In genomic region chr7:34630211-34631085, GRCm38 (mm10) we compare ENCODE assay signal across 8 mouse cellular contexts. TPM values are rescaled to one million over a fixed set of nuclear protein-coding genes. Genes with fewer than 3 reads are reported as not detected.
DNase-seq lines count a peak whose midpoint lies in the region; ATAC-seq and TF ChIP-seq lines count a peak whose summit lies in the region.

No protein-coding gene starts in this region.

- TF ChIP-seq CTCF in C2C12 (IDR thresholded peaks at IDR 0.05; ENCODE audit: control insufficient read depth, insufficient read depth, insufficient read length), result peak; percentile 63
- peak; percentile 54 for TF ChIP-seq CTCF in lung, embryonic 14.5 days (IDR thresholded peaks at IDR 0.05; ENCODE audit: low read depth)

- H3K27me3 ChIP-seq in C2C12 (ENCODE audit: control insufficient read depth, insufficient read depth, insufficient read length), result no peaks in the 10 kb centered on the region
- no peaks in the 10 kb centered on the region for H3K27me3 ChIP-seq in forebrain, embryonic 13.5 days
- no peaks in the 10 kb centered on the region for H3K27me3 ChIP-seq in lung, embryonic 14.5 days (ENCODE audit: insufficient read depth, low read length)
- H3K27me3 ChIP-seq in neural tube, embryonic 15.5 days (replicated peaks), result no peaks in the 10 kb centered on the region

- peak overlapping the region; percentile 6 for H3ac ChIP-seq in C2C12 (ENCODE audit: control insufficient read depth, insufficient read length, low read depth)

- peak overlapping the region; percentile 64 for H3K4me2 ChIP-seq in forebrain, embryonic 13.5 days
- peak overlapping the region; percentile 82 for H3K4me2 ChIP-seq in lung, embryonic 14.5 days
- H3K4me2 ChIP-seq in neural tube, embryonic 15.5 days, result peak overlapping the region; percentile 62

- intact Hi-C loops in heart, postnatal 25 days (cut with DNase I), result no loop called here

- no peaks in the 10 kb centered on the region for H3K79me2 ChIP-seq in C2C12 (ENCODE audit: control insufficient read depth, insufficient read depth)

- peaks cover 16% of the 10 kb centered on the region for H3K4me1 ChIP-seq in forebrain, embryonic 13.5 days
- H3K4me1 ChIP-seq in lung, embryonic 14.5 days (ENCODE audit: insufficient read depth), result peaks cover 3% of the 10 kb centered on the region; the same call in 1 of the 2 replicates
- peaks cover 17% of the 10 kb centered on the region for H3K4me1 ChIP-seq in neural tube, embryonic 15.5 days

- H3K27ac ChIP-seq in forebrain, embryonic 13.5 days, result peak overlapping the region; percentile 78
- H3K27ac ChIP-seq in lung, embryonic 14.5 days (ENCODE audit: low read depth), result peak overlapping the region; percentile 83
- H3K27ac ChIP-seq in neural tube, embryonic 15.5 days (replicated peaks), result peak overlapping the region; percentile 56; the same call in 1 of the 2 replicates

- no peaks in the 10 kb centered on the region for H3K79me3 ChIP-seq in C2C12 (ENCODE audit: low read depth)

- WGBS in forebrain, embryonic 13.5 days, result under 1% methylated on average over 34 of the region's 34 CpGs
- WGBS in lung, embryonic 14.5 days, result under 1% methylated on average over 31 of the region's 34 CpGs
- WGBS in neural tube, embryonic 15.5 days, result under 1% methylated on average over 34 of the region's 34 CpGs

- H3K9ac ChIP-seq in forebrain, embryonic 13.5 days, result peak overlapping the region; percentile 58
- H3K9ac ChIP-seq in lung, embryonic 14.5 days, result peak overlapping the region; percentile 66
- peak overlapping the region; percentile 38; the same call in 1 of the 2 replicates for H3K9ac ChIP-seq in neural tube, embryonic 15.5 days (replicated peaks)

- no peaks in the 10 kb centered on the region for H3K9me3 ChIP-seq in forebrain, embryonic 13.5 days (replicated peaks)
- no peaks in the 10 kb centered on the region for H3K9me3 ChIP-seq in lung, embryonic 14.5 days (ENCODE audit: low read depth, low read length)
- no peaks in the 10 kb centered on the region for H3K9me3 ChIP-seq in neural tube, embryonic 15.5 days (replicated peaks)

- peak; percentile 84 for ATAC-seq in forebrain, embryonic 13.5 days
- peak; percentile 89 for ATAC-seq in lung, embryonic 14.5 days (ENCODE audit: insufficient read depth)
- peak; percentile 85 for ATAC-seq in neural tube, embryonic 15.5 days (ENCODE audit: low FRiP score)

- peak overlapping the region; percentile 14 for H3K4me3 ChIP-seq in C2C12 (ENCODE audit: insufficient read depth, poor library complexity, severe bottlenecking)
- H3K4me3 ChIP-seq in forebrain, embryonic 13.5 days, result peak overlapping the region; percentile 36
- peak overlapping the region; percentile 46 for H3K4me3 ChIP-seq in lung, embryonic 14.5 days (ENCODE audit: low read depth, low read length)
- H3K4me3 ChIP-seq in neural tube, embryonic 15.5 days (replicated peaks), result peak overlapping the region; percentile 29

- DNase-seq in adrenal gland, adult 18-20 months (ENCODE audit: low spot score in 2 of 2), result peak; percentile 49 to 59
- DNase-seq in heart, postnatal 25 days (ENCODE audit: low spot score), result peak; percentile 72
- DNase-seq in kidney, postnatal 36 days, result peak; percentile 52 to 75
- peak; percentile 82 for DNase-seq in lung, embryonic 14.5 days
- peak; percentile 49 for DNase-seq in urinary bladder, postnatal 10 days (ENCODE audit: low spot score)

- H3K36me3 ChIP-seq in C2C12 (ENCODE audit: control insufficient read depth, insufficient read depth), result no peaks in the 10 kb centered on the region
- H3K36me3 ChIP-seq in forebrain, embryonic 13.5 days (ENCODE audit: poor library complexity, severe bottlenecking), result no peaks in the 10 kb centered on the region
- H3K36me3 ChIP-seq in lung, embryonic 14.5 days (ENCODE audit: insufficient read depth), result no peaks in the 10 kb centered on the region
- H3K36me3 ChIP-seq in neural tube, embryonic 15.5 days, result no peaks in the 10 kb centered on the region

TF ChIP-seq in C2C12, 6 proteins besides CTCF, POLR2A, EP300 and RAD21:
- TF ChIP-seq CEBPB (IDR thresholded peaks at IDR 0.05; ENCODE audit: low read depth), result peak; percentile 69
- no peak for TF ChIP-seq USF1 (IDR thresholded peaks at IDR 0.05; ENCODE audit: low read depth)
TF ChIP-seq in C2C12: peak in this region for 1.

RNA-seq across cellular contexts. Expression of gene Kctd15, which starts 26.1 kb away (rescaled TPM):
- 26.7 TPM for polyA plus RNA-seq in C2C12 (2012; fragmentation: generic; extraction: Trizol)
- 1 to 10 TPM; 7.2 to 8.0 TPM for total RNA-seq in adrenal gland, adult 18-20 months (2021)
- polyA plus RNA-seq in forebrain, embryonic 13.5 days (2015; fragmentation: Nextera tagmentation; extraction: Ambion mirVana), result 28.9 and 35.8 TPM in 2 replicates
- total RNA-seq in heart, postnatal 25 days (2021), result 1 to 10 TPM; 2.8 to 3.8 TPM
- polyA plus RNA-seq in lung, embryonic 14.5 days (2014; fragmentation: Nextera tagmentation; extraction: Ambion mirVana), result 11.0 and 11.4 TPM in 2 replicates
- polyA plus RNA-seq in neural tube, embryonic 15.5 days (2015; fragmentation: Nextera tagmentation; extraction: Ambion mirVana), result 26.0 and 26.9 TPM in 2 replicates

Comparison
In these comparisons a context has a peak if more than half of its experiments do, and no peak if none do; other contexts are left out.
1. Peak in every context shown above with its lines: DNase-seq, ATAC-seq, H3K4me3 ChIP-seq and H3K27ac ChIP-seq.